Mouse (Mus musculus) stomach, postnatal 0 days (tissue): ENCODE measurements around the gene Lcn4.

Source experiments
- CTCF ChIP-seq: IDR thresholded peaks from 2 replicates; pipeline ENCODE4 v1.5.1; 2016; ENCODE audit warnings: antibody characterized with exemption, low read depth, mild to moderate bottlenecking, moderate library complexity
- EP300 ChIP-seq: optimal IDR thresholded peaks from 2 replicates; pipeline ENCODE3; 2016; ENCODE audit warnings: antibody characterized with exemption

DNA sequence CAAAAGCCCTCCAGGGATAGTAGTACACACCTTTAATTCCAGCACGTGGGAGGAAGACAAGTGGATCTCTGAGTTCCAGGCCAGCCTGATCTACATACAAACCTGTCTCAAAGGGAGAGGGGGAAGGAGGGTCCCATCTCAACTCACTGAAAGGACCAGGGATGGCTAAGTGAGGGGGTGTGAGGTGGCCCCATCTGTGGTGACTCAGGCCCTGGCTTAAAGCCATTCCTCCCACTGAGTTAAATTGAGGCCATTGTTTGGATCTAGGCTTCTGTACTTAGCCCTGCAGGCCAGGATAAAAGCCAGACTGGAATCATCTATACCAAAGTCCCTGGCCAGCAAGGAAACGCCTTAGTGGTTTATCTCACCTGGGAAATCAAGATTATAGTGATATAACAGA lies 49.8 kb downstream of the Lcn4 start:
- no peak for TF ChIP-seq CTCF
- TF ChIP-seq EP300 = no peak
